Mouse (Mus musculus): Measurements from ENCODE around the gene Pld6.

DNA sequence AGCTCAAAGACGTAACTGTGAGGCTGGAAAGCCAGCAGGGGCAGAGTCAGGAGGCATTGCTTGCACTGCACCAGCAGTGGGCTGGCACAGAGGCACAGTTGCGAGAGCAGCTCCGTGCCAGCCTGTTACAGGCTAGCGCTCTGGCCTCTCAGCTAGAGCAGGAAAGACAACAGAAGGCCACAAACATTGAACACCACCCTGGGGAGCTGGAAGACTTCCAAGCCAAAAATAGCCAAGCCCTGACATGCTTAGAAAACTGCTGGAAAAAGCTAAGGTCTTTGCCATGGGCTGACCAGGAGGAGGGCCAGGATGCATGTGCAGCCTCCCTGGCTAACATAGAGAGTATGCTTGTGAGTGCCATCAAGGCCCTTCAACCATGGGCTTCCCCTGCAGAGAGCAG, 28.3 kb downstream of the Pld6 start:
- TF ChIP-seq CTCF (conservative IDR thresholded peaks at IDR 0.05; ENCODE audit: low read length) (no peak), POU5F1 (IDR thresholded peaks at IDR 0.05; ENCODE audit: borderline replicate concordance, low read length) (no peak), NANOG (IDR thresholded peaks at IDR 0.05; ENCODE audit: borderline replicate concordance, low read length) (no peak)

Measured in E14TG2a.4 (cell line).